Mouse (Mus musculus): ENCODE measurements around the gene Chmp6. TPM values are rescaled to one million over a fixed set of nuclear protein-coding genes. Genes with fewer than 3 reads are reported as not detected.

The Chmp6 gene
- total RNA-seq (2012; rRNA removed), result 73.8 and 76.7 TPM in 2 replicates
- polyA plus RNA-seq (2012; ENCODE audit: insufficient read depth in 1 of 2, insufficient read length in 2 of 2, low read depth in 1 of 2, low replicate concordance in 2 of 2, missing spikeins in 1 of 2), result 10 to 100 TPM in 1 of 2 experiments, not detected in 1; 58.3 TPM

DNA sequence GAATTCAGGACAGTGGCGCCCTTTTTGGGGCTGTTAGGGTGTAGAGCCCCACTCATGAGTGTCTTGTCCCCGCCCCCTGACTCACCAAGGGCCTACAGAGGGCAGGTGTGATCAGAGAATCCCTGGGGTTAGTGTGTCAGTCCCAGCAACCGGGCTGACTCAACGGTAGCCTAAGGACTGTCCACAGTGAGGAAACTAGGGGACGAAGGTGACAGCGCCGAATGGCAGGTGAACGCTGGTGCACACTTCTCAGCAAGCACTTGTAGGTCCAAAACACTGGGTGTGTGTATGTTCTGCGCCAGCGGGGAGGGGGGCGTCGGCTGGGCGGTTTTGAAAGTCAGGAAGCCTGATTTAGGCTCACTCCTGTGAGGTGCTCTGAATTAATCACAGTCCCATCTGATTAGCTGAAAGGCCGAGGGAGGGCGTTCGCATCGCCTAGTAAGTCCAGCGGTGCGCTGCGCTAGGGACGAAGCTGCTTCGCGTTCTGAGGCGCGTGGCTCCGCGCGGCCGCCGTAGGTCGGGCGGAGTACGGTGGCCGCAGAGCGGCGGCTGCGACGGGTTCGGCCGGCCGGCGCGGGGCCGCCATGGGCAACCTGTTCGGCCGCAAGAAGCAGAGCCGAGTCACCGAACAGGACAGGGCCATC is at the start of gene Chmp6:
Chmp6 (plus strand) TSS at position 151 of the 644 bp plus-strand sequence.
- no peaks in the 10 kb centered on the region for H3K9me3 ChIP-seq (replicated peaks; ENCODE audit: insufficient read depth, low read length)
- peaks cover 5% of the 10 kb centered on the region; the same call in 1 of the 2 replicates for H3K79me2 ChIP-seq (ENCODE audit: control insufficient read depth, insufficient read depth, low read length, poor library complexity)
- H3K4me3 ChIP-seq (ENCODE audit: control insufficient read depth in 1 of 2, insufficient read depth in 1 of 2, low read depth in 2 of 2, low read length in 2 of 2), result peak within 1 kb of the TSS; percentile 86 to 89
- no peaks in the 10 kb centered on the region for H3K36me3 ChIP-seq (ENCODE audit: control insufficient read depth in 1 of 2, insufficient read depth in 2 of 2, low read length in 2 of 2)
- peak within 1 kb of the TSS; percentile 90 for H3K9ac ChIP-seq (ENCODE audit: control insufficient read depth, low read depth, low read length, poor library complexity, severe bottlenecking)
- peak within 1 kb of the TSS; percentile 42 for H3K27ac ChIP-seq (ENCODE audit: control insufficient read depth, low read depth, low read length)
- peak; percentile 92 for DNase-seq (ENCODE audit: low read depth, low spot score)
- no peaks in the 10 kb centered on the region for H3K27me3 ChIP-seq (ENCODE audit: control insufficient read depth in 1 of 2, insufficient read depth in 2 of 2, low read length in 2 of 2)
- peaks cover 0 to 24% of the 10 kb centered on the region in 2 experiments; a peak in 3 of 4 replicates for H3K4me1 ChIP-seq (ENCODE audit: control insufficient read depth in 1 of 2, insufficient read depth in 2 of 2, low read length in 2 of 2)
- 0 out of 2 replicates have a peak, but pooled peaks have one; percentile 38 for TF ChIP-seq MYC (IDR thresholded peaks at IDR 0.05; ENCODE audit: low read depth, low read length)
- TF ChIP-seq MAZ (IDR thresholded peaks at IDR 0.05; ENCODE audit: low read depth, low read length), result peak; percentile 92; the same call in 1 of the 2 replicates
- TF ChIP-seq POLR2AphosphoS2 (IDR thresholded peaks at IDR 0.05; ENCODE audit: low read length), result peak; percentile 58; the same call in 1 of the 2 replicates
- no peak for TF ChIP-seq POLR2AphosphoS5 (IDR thresholded peaks at IDR 0.05; ENCODE audit: borderline replicate concordance, low read depth, low read length)
- no peak for TF ChIP-seq MAFK (IDR thresholded peaks at IDR 0.05; ENCODE audit: borderline replicate concordance, low read depth, low read length)
- TF ChIP-seq KAT2A (conservative IDR thresholded peaks at IDR 0.05; ENCODE audit: low read depth, low read length), result peak; percentile 82
- peak; percentile 85 for TF ChIP-seq MXI1 (IDR thresholded peaks at IDR 0.05; ENCODE audit: low read depth, low read length)
- TF ChIP-seq ZMIZ1 (IDR thresholded peaks at IDR 0.05; ENCODE audit: low read depth, low read length), result peak; percentile 52; the same call in 1 of the 2 replicates
- TF ChIP-seq MYB (IDR thresholded peaks at IDR 0.05; ENCODE audit: low read depth, low read length), result 0 out of 2 replicates have a peak, but pooled peaks have one; percentile 10
- no peak for TF ChIP-seq MEF2A (IDR thresholded peaks at IDR 0.05; ENCODE audit: extremely low read depth, insufficient replicate concordance, low read depth, low read length, poor library complexity, severe bottlenecking)
- peak; percentile 73 for TF ChIP-seq RCOR1 (IDR thresholded peaks at IDR 0.05; ENCODE audit: low read depth, low read length)
- TF ChIP-seq TAL1 (IDR thresholded peaks at IDR 0.05; ENCODE audit: low read length), result no peak
- no peak for TF ChIP-seq UBTF (IDR thresholded peaks at IDR 0.05; ENCODE audit: borderline replicate concordance, insufficient read depth, low read depth, low read length)
- TF ChIP-seq HCFC1 (IDR thresholded peaks at IDR 0.05; ENCODE audit: low read depth, low read length), result peak; percentile 94
- TF ChIP-seq NRF1 (IDR thresholded peaks at IDR 0.05; ENCODE audit: insufficient read depth, low read depth, low read length, poor library complexity, severe bottlenecking), result peak; percentile 42; the same call in 1 of the 2 replicates
- TF ChIP-seq RAD21 (IDR thresholded peaks at IDR 0.05; ENCODE audit: low read depth, low read length), result no peak; the same call in 1 of the 2 replicates
- no peak for TF ChIP-seq ZNF384 (IDR thresholded peaks at IDR 0.05; ENCODE audit: low read depth, low read length)
- TF ChIP-seq JUND (IDR thresholded peaks at IDR 0.05; ENCODE audit: low read depth, low read length), result no peak
- peak in 2 of 3 experiments; percentile 6; a peak in 2 of 6 replicates for TF ChIP-seq CTCF (IDR thresholded peaks at IDR 0.05 in 2 of 3, conservative IDR thresholded peaks at IDR 0.05 in 1 of 3; ENCODE audit: control insufficient read depth in 1 of 3, insufficient read depth in 1 of 3, low read depth in 2 of 3, low read length in 3 of 3, poor library complexity in 1 of 3, severe bottlenecking in 1 of 3)
- peak; percentile 81 to 87 for TF ChIP-seq POLR2A (IDR thresholded peaks at IDR 0.05; ENCODE audit: control insufficient read depth in 1 of 2, insufficient read depth in 1 of 2, low read depth in 1 of 2, low read length in 2 of 2, poor library complexity in 1 of 2)
- TF ChIP-seq TCF12 (IDR thresholded peaks at IDR 0.05; ENCODE audit: low read depth, low read length), result peak; percentile 65; the same call in 1 of the 2 replicates
- no peak; the same call in 1 of the 2 replicates for TF ChIP-seq SMC3 (IDR thresholded peaks at IDR 0.05; ENCODE audit: low read depth, low read length)
- TF ChIP-seq USF2 (IDR thresholded peaks at IDR 0.05; ENCODE audit: borderline replicate concordance in 1 of 2, insufficient read depth in 1 of 2, low read depth in 1 of 2, low read length in 2 of 2), result no peak
- no peak for TF ChIP-seq EP300 (IDR thresholded peaks at IDR 0.05; ENCODE audit: low read depth in 1 of 2, low read length in 2 of 2)
- peak; percentile 41; the same call in 1 of the 2 replicates for TF ChIP-seq E2F4 (IDR thresholded peaks at IDR 0.05; ENCODE audit: borderline replicate concordance, low read depth, low read length)
- TF ChIP-seq CHD2 (IDR thresholded peaks at IDR 0.05; ENCODE audit: low read length), result no peak
- peak; percentile 84 for TF ChIP-seq NELFE (IDR thresholded peaks at IDR 0.05; ENCODE audit: low read depth, low read length)
- TF ChIP-seq USF1 (IDR thresholded peaks at IDR 0.05; ENCODE audit: low read depth, low read length), result 0 out of 2 replicates have a peak, but pooled peaks have one; percentile 37
- no peak for TF ChIP-seq BHLHE40 (IDR thresholded peaks at IDR 0.05; ENCODE audit: borderline replicate concordance, low read depth, low read length)
- TF ChIP-seq ZKSCAN1 (IDR thresholded peaks at IDR 0.05; ENCODE audit: low read depth, low read length), result no peak
- peak; percentile 82 for TF ChIP-seq ELF1 (IDR thresholded peaks at IDR 0.05; ENCODE audit: low read depth, low read length)
- TF ChIP-seq GABPA (IDR thresholded peaks at IDR 0.05; ENCODE audit: low read depth, low read length), result no peak
- no peak for TF ChIP-seq GATA1 (IDR thresholded peaks at IDR 0.05; ENCODE audit: low read depth, low read length)
- peak; percentile 83 for TF ChIP-seq MAX (IDR thresholded peaks at IDR 0.05; ENCODE audit: low read length)
- TF ChIP-seq CHD1 (IDR thresholded peaks at IDR 0.05; ENCODE audit: low read depth, low read length), result no peak
